Mouse (Mus musculus): ENCODE data around the gene Mark4. TPM values are rescaled to one million over a fixed set of nuclear protein-coding genes. Genes with fewer than 3 reads are reported as not detected.

Mark4 gene
- polyA plus RNA-seq, 1 experiment from 2014 or later: 9.3 TPM

GRCm38 (mm10) chr7:19455819-19456495 is 2.7 kb downstream of the Mark4 start:
- Histone ChIP-seq H3K4me3 (peak overlapping the region; percentile 83; the same call in 1 of the 2 replicates), H3K9ac (no peak overlapping the region), H3K27ac (0 out of 2 replicates have a peak overlapping the region, but pooled peaks have one; percentile 27), H3K36me3 (peaks cover 41% of the 10 kb centered on the region), H3K9me3 (no peaks in the 10 kb centered on the region), H3K4me2 (no peak overlapping the region), H3K4me1 (peaks cover 25% of the 10 kb centered on the region), H3K27me3 (no peaks in the 10 kb centered on the region)
- no peak for ATAC-seq (ENCODE audit: insufficient number of reproducible peaks, low FRiP score, low TSS enrichment, low read depth)
- 77% methylated on average over 11 of the region's 11 CpGs for WGBS

GRCm38 (mm10) chr7:19455186-19455585 is 3.4 kb downstream of the Mark4 start:
- no peak overlapping the region for H3K4me2 ChIP-seq
- H3K27ac ChIP-seq: no peak overlapping the region
- no peak overlapping the region for H3K9ac ChIP-seq
- 94% methylated on average over 4 of the region's 4 CpGs for WGBS
- H3K4me3 ChIP-seq: no peak overlapping the region
- peaks cover 25% of the 10 kb centered on the region for H3K4me1 ChIP-seq
- peaks cover 49% of the 10 kb centered on the region for H3K36me3 ChIP-seq
- no peak for ATAC-seq (ENCODE audit: insufficient number of reproducible peaks, low FRiP score, low TSS enrichment, low read depth)
- no peaks in the 10 kb centered on the region for H3K27me3 ChIP-seq
- no peaks in the 10 kb centered on the region for H3K9me3 ChIP-seq

- ATAC-seq (ENCODE audit: insufficient number of reproducible peaks, low FRiP score, low TSS enrichment, low read depth): no peak
- 82% methylated on average over 12 of the region's 12 CpGs for WGBS
- H3K4me1 ChIP-seq: no peaks in the 10 kb centered on the region
- H3K27me3 ChIP-seq: no peaks in the 10 kb centered on the region
- no peak overlapping the region for H3K4me2 ChIP-seq
- no peaks in the 10 kb centered on the region for H3K9me3 ChIP-seq
- no peak overlapping the region for H3K4me3 ChIP-seq
- H3K9ac ChIP-seq: no peak overlapping the region
- H3K36me3 ChIP-seq: peaks cover 87% of the 10 kb centered on the region
- H3K27ac ChIP-seq: no peak overlapping the region
These were observed 9.5 kb downstream of the Mark4 start for GRCm38 (mm10) chr7:19449165-19449564.

DNA sequence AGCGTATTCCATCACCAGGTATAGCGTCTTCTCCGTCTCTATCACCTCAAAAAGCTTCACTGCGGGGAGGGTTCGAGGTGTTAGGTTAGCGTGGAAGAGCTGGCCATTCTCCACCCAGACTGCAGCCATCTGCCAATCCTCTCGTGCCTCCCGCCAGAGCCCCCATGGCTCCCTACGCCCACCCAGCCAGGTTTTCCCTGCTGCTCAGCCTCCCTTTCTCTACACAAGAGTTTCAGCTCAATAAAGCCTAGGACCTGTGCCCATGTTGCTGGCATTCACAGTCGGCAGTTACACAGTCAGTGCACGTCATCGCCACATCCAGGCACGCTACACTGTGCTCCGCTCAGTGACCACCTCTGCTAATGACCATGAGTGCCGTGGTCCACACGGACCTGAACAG is 10.9 kb downstream of the Mark4 start:
- H3K27me3 ChIP-seq: no peaks in the 10 kb centered on the region
- no peak overlapping the region for H3K4me2 ChIP-seq
- no peak for ATAC-seq (ENCODE audit: insufficient number of reproducible peaks, low FRiP score, low TSS enrichment, low read depth)
- H3K9ac ChIP-seq: no peak overlapping the region
- peaks cover 89% of the 10 kb centered on the region for H3K36me3 ChIP-seq
- 92% methylated on average over 16 of the region's 16 CpGs for WGBS
- H3K9me3 ChIP-seq: no peaks in the 10 kb centered on the region
- H3K27ac ChIP-seq: no peak overlapping the region
- H3K4me1 ChIP-seq: no peaks in the 10 kb centered on the region
- no peak overlapping the region for H3K4me3 ChIP-seq

GRCm38 (mm10) chr7:19444801-19445200 is 13.8 kb downstream of the Mark4 start:
- Histone ChIP-seq H3K27me3 (no peaks in the 10 kb centered on the region), H3K4me1 (no peaks in the 10 kb centered on the region), H3K4me2 (no peak overlapping the region), H3K4me3 (no peak overlapping the region), H3K9me3 (no peaks in the 10 kb centered on the region), H3K36me3 (peaks cover 88% of the 10 kb centered on the region), H3K9ac (no peak overlapping the region), H3K27ac (no peak overlapping the region)
- 79% methylated on average over 12 of the region's 12 CpGs for WGBS
- 0 out of 2 replicates have a peak, but pooled peaks have one; percentile 31 for ATAC-seq (ENCODE audit: insufficient number of reproducible peaks, low FRiP score, low TSS enrichment, low read depth)

DNA sequence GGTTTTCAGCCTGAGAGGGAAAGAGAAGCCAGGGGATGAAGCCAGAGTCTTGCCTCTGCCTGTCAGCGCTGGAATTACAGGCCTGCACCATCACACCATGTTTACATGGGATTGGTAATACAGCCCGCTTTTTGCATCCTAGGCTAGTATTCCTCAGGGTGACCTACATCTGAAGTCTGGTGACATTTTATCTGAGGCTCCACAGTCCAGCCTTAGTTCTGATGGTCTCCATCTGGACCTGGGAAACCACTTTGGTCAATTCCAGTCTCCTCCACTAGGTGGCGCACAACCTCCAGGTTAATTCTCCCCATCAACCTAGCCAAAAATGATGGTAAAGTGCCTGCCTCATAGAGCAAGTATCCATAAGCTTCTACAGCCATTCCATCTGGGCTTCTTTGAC is 15.3 kb downstream of the Mark4 start:
- Histone ChIP-seq H3K36me3 (peaks cover 82% of the 10 kb centered on the region), H3K27me3 (no peaks in the 10 kb centered on the region), H3K9me3 (no peaks in the 10 kb centered on the region), H3K4me3 (no peak overlapping the region), H3K4me2 (no peak overlapping the region), H3K9ac (no peak overlapping the region), H3K27ac (no peak overlapping the region), H3K4me1 (no peaks in the 10 kb centered on the region)
- 50% methylated on average over 3 of the region's 3 CpGs for WGBS
- ATAC-seq (ENCODE audit: insufficient number of reproducible peaks, low FRiP score, low TSS enrichment, low read depth): no peak

DNA sequence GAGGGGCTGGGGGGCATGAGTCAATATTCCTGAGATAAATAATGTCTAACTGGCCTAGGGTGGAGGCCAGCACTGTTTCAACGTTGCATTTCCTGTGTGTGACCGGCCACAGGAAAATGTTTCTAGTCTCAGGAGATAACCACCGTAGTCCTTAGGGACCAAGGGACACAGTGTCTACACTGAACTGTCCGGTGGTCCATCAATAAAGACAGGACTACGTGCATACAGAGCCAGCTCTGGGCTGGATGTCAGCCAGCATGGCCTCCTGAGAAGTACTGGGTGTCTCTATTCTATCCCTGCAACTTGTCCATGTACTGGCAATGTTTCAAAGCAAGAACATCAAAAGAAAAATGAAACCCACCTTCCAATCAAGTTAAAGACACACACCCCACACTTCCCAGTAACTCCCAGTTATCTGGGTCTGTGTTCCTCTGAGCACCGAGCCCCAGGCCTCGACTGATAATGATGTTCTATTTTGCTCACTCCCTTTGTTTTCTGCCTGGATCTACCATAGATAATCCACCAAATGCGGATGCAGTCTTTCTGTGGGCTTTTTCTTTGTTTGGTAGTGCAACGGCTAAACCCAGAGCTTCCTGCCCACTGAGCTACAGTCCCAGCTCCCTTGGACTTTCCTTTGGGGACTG is 17.1 kb downstream of the Mark4 start:
- H3K27ac ChIP-seq: no peak overlapping the region
- H3K4me2 ChIP-seq: no peak overlapping the region
- no peak for ATAC-seq (ENCODE audit: insufficient number of reproducible peaks, low FRiP score, low TSS enrichment, low read depth)
- H3K4me1 ChIP-seq: no peaks in the 10 kb centered on the region
- H3K9ac ChIP-seq: no peak overlapping the region
- H3K4me3 ChIP-seq: no peak overlapping the region
- WGBS: 84% methylated on average over 9 of the region's 9 CpGs
- no peaks in the 10 kb centered on the region for H3K9me3 ChIP-seq
- peaks cover 83% of the 10 kb centered on the region for H3K36me3 ChIP-seq
- no peaks in the 10 kb centered on the region for H3K27me3 ChIP-seq

GRCm38 (mm10) chr7:19437048-19437447 is 21.6 kb downstream of the Mark4 start:
- 78% methylated on average over 9 of the region's 9 CpGs for WGBS
- H3K4me2 ChIP-seq: no peak overlapping the region
- H3K4me3 ChIP-seq: no peak overlapping the region
- H3K9ac ChIP-seq: no peak overlapping the region
- no peak overlapping the region for H3K27ac ChIP-seq
- peaks cover 91% of the 10 kb centered on the region for H3K36me3 ChIP-seq
- no peaks in the 10 kb centered on the region for H3K4me1 ChIP-seq
- H3K27me3 ChIP-seq: no peaks in the 10 kb centered on the region
- no peaks in the 10 kb centered on the region; the same call in 1 of the 2 replicates for H3K9me3 ChIP-seq
- no peak for ATAC-seq (ENCODE audit: insufficient number of reproducible peaks, low FRiP score, low TSS enrichment, low read depth)

DNA sequence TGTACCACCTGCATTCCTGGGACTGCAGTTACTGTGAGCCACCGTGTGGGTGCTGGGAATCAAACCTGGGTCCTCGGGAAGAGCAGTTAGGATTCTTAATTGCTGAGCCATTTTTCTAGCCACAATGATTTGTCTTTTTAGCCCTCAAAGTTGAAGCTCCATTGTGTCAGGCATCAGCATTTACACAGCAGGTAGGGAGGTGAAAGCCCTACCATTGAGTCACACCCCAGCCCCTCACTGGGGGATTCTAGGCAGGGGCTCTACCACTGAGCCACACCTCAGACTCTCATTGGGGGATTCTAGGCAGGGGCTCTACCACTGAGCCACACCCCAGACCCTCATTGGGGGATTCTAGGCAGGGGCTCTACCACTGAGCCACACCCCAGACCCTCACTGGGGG is 22.3 kb downstream of the Mark4 start:
- H3K4me1 ChIP-seq: no peaks in the 10 kb centered on the region
- no peak overlapping the region for H3K27ac ChIP-seq
- WGBS: 93% methylated on average over 2 of the region's 2 CpGs
- no peak for ATAC-seq (ENCODE audit: insufficient number of reproducible peaks, low FRiP score, low TSS enrichment, low read depth)
- no peak overlapping the region for H3K9ac ChIP-seq
- no peaks in the 10 kb centered on the region; the same call in 1 of the 2 replicates for H3K9me3 ChIP-seq
- no peaks in the 10 kb centered on the region for H3K27me3 ChIP-seq
- H3K4me2 ChIP-seq: no peak overlapping the region
- no peak overlapping the region for H3K4me3 ChIP-seq
- H3K36me3 ChIP-seq: peaks cover 92% of the 10 kb centered on the region

- Histone ChIP-seq H3K9me3 (no peaks in the 10 kb centered on the region; the same call in 1 of the 2 replicates), H3K36me3 (peaks cover 100% of the 10 kb centered on the region), H3K9ac (no peak overlapping the region), H3K4me3 (no peak overlapping the region), H3K4me1 (no peaks in the 10 kb centered on the region), H3K27me3 (no peaks in the 10 kb centered on the region), H3K4me2 (no peak overlapping the region), H3K27ac (no peak overlapping the region)
- no peak for ATAC-seq (ENCODE audit: insufficient number of reproducible peaks, low FRiP score, low TSS enrichment, low read depth)
- WGBS: 96% methylated on average over 2 of the region's 2 CpGs
These were observed 26.1 kb downstream of the Mark4 start for GRCm38 (mm10) chr7:19432475-19432874.

DNA sequence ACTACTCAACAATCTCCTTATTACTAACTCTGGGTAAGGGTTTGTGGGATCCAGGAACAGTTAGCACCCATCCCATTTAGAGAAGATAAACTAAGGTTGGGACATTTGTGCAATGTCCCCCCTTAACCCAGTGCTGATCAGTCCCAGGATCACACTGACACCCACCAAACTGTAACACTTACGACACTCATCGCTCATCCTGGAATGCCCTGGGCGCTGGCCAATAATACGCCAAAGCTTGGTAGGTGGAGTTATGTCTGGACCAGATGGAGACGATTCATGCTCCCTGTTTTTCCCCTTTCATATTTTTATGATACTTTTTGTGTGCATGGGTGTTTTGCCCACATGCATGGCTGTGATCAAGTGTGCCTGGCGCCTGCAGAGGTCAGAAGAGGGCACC is 28.2 kb downstream of the Mark4 start:
- ATAC-seq (ENCODE audit: insufficient number of reproducible peaks, low FRiP score, low TSS enrichment, low read depth): no peak
- whole genome bisulfite sequencing: 88% methylated on average over 6 of the region's 6 CpGs
- Histone ChIP-seq H3K36me3 (peaks cover 99% of the 10 kb centered on the region), H3K27me3 (no peaks in the 10 kb centered on the region), H3K4me3 (no peak overlapping the region), H3K4me1 (no peaks in the 10 kb centered on the region), H3K4me2 (no peak overlapping the region), H3K9ac (no peak overlapping the region), H3K9me3 (no peaks in the 10 kb centered on the region; the same call in 1 of the 2 replicates), H3K27ac (no peak overlapping the region)

DNA sequence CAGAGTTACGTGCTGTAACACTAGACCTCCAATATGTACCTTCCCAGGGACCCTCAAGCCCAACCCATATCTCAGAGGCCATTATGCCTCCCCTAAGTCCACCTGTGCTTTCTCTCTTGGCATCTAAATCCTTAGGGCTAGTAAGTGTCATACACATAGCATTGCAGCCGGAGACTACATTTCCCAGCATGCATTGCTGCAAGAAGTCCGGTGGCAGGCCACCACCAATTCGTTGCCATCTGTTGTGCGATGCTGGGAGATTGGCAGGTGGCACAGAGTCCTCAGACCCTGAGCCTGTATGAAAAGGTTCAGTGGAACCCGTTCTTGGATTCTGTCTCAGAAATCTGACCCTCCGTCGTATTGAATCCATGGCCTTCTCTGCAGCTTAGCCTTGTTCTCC is 28.9 kb downstream of the Mark4 start:
- H3K4me1 ChIP-seq: no peaks in the 10 kb centered on the region
- no peak overlapping the region for H3K4me3 ChIP-seq
- H3K4me2 ChIP-seq: no peak overlapping the region
- no peak overlapping the region for H3K27ac ChIP-seq
- ATAC-seq (ENCODE audit: insufficient number of reproducible peaks, low FRiP score, low TSS enrichment, low read depth): no peak
- H3K27me3 ChIP-seq: no peaks in the 10 kb centered on the region
- H3K9ac ChIP-seq: no peak overlapping the region
- WGBS: 74% methylated on average over 8 of the region's 8 CpGs
- H3K9me3 ChIP-seq: no peaks in the 10 kb centered on the region; the same call in 1 of the 2 replicates
- peaks cover 99% of the 10 kb centered on the region for H3K36me3 ChIP-seq

Measured in limb, embryonic 15.5 days (tissue).